In the genomic region with DNA sequence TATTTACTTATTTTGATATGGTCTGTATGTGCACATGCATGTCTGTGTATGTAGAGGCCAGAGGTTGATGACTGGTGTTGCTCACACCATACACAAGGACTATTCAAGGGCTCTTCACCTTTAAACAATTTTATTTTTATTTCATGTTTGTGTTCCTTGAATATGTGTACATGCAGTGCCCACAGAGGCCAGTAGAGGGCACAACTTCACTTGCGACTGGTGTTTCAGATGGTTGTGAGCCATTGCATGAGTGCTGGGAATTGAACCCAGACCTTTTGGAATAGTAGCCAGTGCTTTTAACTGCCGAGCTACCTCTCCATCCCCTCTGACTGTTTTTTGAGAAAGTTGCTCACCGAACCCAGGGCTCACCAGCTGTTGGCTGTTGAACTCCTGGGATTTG, we compare ENCODE assay signal across 14 mouse cellular contexts. TPM values are rescaled to one million over a fixed set of nuclear protein-coding genes. Genes with fewer than 3 reads are reported as not detected.
DNase-seq lines count a peak whose midpoint lies in the region; ATAC-seq and TF ChIP-seq lines count a peak whose summit lies in the region.
"Had no signal": no experiment of that assay in that cellular context is flagged by ENCODE, and none has a peak within 500 bp of the region (broad histone marks: within the 10 kb centered on the region; RNA-seq: fewer than 3 reads in every experiment).

No protein-coding gene starts in this region.

- no peak for DNase-seq in left cerebral cortex, adult 2 months (ENCODE audit: extremely low spot score in 1 of 2, low spot score in 2 of 2)
- DNase-seq in left cerebral cortex, postnatal 14 days (ENCODE audit: low spot score in 2 of 2): no peak
- peak; percentile 6 for DNase-seq in CH12.LX (ENCODE audit: extremely low read depth)
- peak; percentile 49 for DNase-seq in MEL (ENCODE audit: low read depth, low spot score)
- DNase-seq in liver, embryonic 14.5 days (ENCODE audit: low read depth in 3 of 3, low spot score in 3 of 3): no peak
- no peak for DNase-seq in adrenal gland, postnatal 10 days
- DNase-seq in adrenal gland, postnatal 25 days: no peak
- DNase-seq: kidney, postnatal 14 days; layer of hippocampus, postnatal 36 days had no signal

- intact Hi-C loops in left cerebral cortex, adult 2 months (cut with DNase I): no loop called here
- intact Hi-C loops in left cerebral cortex, postnatal 14 days (cut with DNase I): no loop called here

- TF ChIP-seq EP300 in CH12.LX (IDR thresholded peaks at IDR 0.05; ENCODE audit: low read length) (no peak), MEL (IDR thresholded peaks at IDR 0.05; ENCODE audit: low read depth in 1 of 2, low read length in 2 of 2) (no peak)
- TF ChIP-seq EP300 in liver, embryonic 14.5 days (IDR thresholded peaks at IDR 0.05; ENCODE audit: low read depth): no peak

- TF ChIP-seq CTCF in left cerebral cortex, adult 2 months (IDR thresholded peaks at IDR 0.05): peak; percentile 43
- TF ChIP-seq CTCF in CH12.LX (conservative IDR thresholded peaks at IDR 0.05 in 1 of 2, IDR thresholded peaks at IDR 0.05 in 1 of 2; ENCODE audit: low read depth in 2 of 2, low read length in 2 of 2): peak; percentile 26 to 39; a peak in 3 of 4 replicates
- peak; percentile 58 to 68 (median 58) for TF ChIP-seq CTCF in MEL (IDR thresholded peaks at IDR 0.05 in 2 of 3, conservative IDR thresholded peaks at IDR 0.05 in 1 of 3; ENCODE audit: control insufficient read depth in 1 of 3, insufficient read depth in 1 of 3, low read depth in 2 of 3, low read length in 3 of 3, poor library complexity in 1 of 3, severe bottlenecking in 1 of 3)
- TF ChIP-seq CTCF in liver, embryonic 14.5 days (IDR thresholded peaks at IDR 0.05; ENCODE audit: low read depth): peak; percentile 65

- no peaks in the 10 kb centered on the region for H3K79me2 ChIP-seq in CH12.LX (replicated peaks; ENCODE audit: control insufficient read depth, extremely low read depth, insufficient read depth, poor library complexity, severe bottlenecking)
- peaks cover 62% of the 10 kb centered on the region for H3K79me2 ChIP-seq in MEL (ENCODE audit: control insufficient read depth, insufficient read depth, low read length, poor library complexity)

- no peak for TF ChIP-seq POLR2A in CH12.LX (IDR thresholded peaks at IDR 0.05; ENCODE audit: low read depth, low read length)
- no peak for TF ChIP-seq POLR2A in MEL (IDR thresholded peaks at IDR 0.05; ENCODE audit: control insufficient read depth in 1 of 2, insufficient read depth in 1 of 2, low read depth in 1 of 2, low read length in 2 of 2, poor library complexity in 1 of 2)

- no peak for ATAC-seq in liver, embryonic 14.5 days (ENCODE audit: insufficient read depth)

- peaks cover 9 to 14% of the 10 kb centered on the region in 2 experiments for H3K4me1 ChIP-seq in CH12.LX (ENCODE audit: control insufficient read depth in 1 of 2, insufficient read depth in 2 of 2)
- peaks cover 26 to 41% of the 10 kb centered on the region in 2 experiments for H3K4me1 ChIP-seq in MEL (ENCODE audit: control insufficient read depth in 1 of 2, insufficient read depth in 2 of 2, low read length in 2 of 2)
- H3K4me1 ChIP-seq in liver, embryonic 14.5 days (replicated peaks; ENCODE audit: control insufficient read depth in 2 of 2, insufficient read depth in 2 of 2, low read length in 1 of 2): peaks cover 66% of the 10 kb centered on the region in 2 experiments

- dilution Hi-C loops in CH12.LX (cut with MboI; ENCODE audit: extremely low pct_ligation_motif_present, extremely low pct_unique_long_range_greater_than_20kb, low sequenced_read_pairs): no loop called here

- in situ Hi-C loops in CH12.LX (cut with MboI; ENCODE audit: low pct_ligation_motif_present, low pct_unique_long_range_greater_than_20kb, low sequenced_read_pairs): no loop called here

- H3K27ac ChIP-seq in left cerebral cortex, adult 2 months: no peak overlapping the region
- H3K27ac ChIP-seq in CH12.LX (ENCODE audit: insufficient read depth, low read depth) (no peak overlapping the region), MEL (ENCODE audit: control insufficient read depth, low read depth, low read length) (no peak overlapping the region)
- no peak overlapping the region for H3K27ac ChIP-seq in liver, embryonic 14.5 days
- H3K27ac ChIP-seq: heart, embryonic 13.5 days; hindbrain, embryonic 13.5 days; neural tube, embryonic 12.5 days had no signal

- H3K4me2 ChIP-seq in CH12.LX (ENCODE audit: insufficient read depth, low read depth, poor library complexity, severe bottlenecking): no peak overlapping the region
- H3K4me2 ChIP-seq in liver, embryonic 14.5 days (ENCODE audit: low read depth): no peak overlapping the region
- H3K4me2 ChIP-seq: heart, embryonic 13.5 days; hindbrain, embryonic 13.5 days; liver, embryonic 15.5 days; midbrain, embryonic 11.5 days; neural tube, embryonic 12.5 days had no signal

- WGBS in liver, embryonic 14.5 days (ENCODE audit: insufficient replicate concordance): 85% methylated on average over 3 of the region's 3 CpGs

- H3K9ac ChIP-seq in CH12.LX (ENCODE audit: insufficient read depth, low read depth) (no peak overlapping the region), MEL (ENCODE audit: control insufficient read depth, low read depth, low read length, poor library complexity, severe bottlenecking) (no peak overlapping the region)
- no peak overlapping the region for H3K9ac ChIP-seq in liver, embryonic 14.5 days (replicated peaks)
- H3K9ac ChIP-seq: heart, embryonic 13.5 days; hindbrain, embryonic 13.5 days; liver, embryonic 15.5 days; neural tube, embryonic 12.5 days had no signal

- H3K27me3 ChIP-seq in CH12.LX (replicated peaks) (no peaks in the 10 kb centered on the region), MEL (ENCODE audit: control insufficient read depth in 1 of 2, insufficient read depth in 2 of 2, low read length in 2 of 2) (no peaks in the 10 kb centered on the region)
- H3K27me3 ChIP-seq in liver, embryonic 14.5 days (ENCODE audit: control insufficient read depth, insufficient read depth, low read length): no peaks in the 10 kb centered on the region
- H3K27me3 ChIP-seq: heart, embryonic 13.5 days; hindbrain, embryonic 13.5 days; liver, embryonic 15.5 days; neural tube, embryonic 12.5 days had no signal

- H3K4me3 ChIP-seq in left cerebral cortex, adult 2 months: no peak overlapping the region
- no peak overlapping the region for H3K4me3 ChIP-seq in CH12.LX (replicated peaks in 1 of 3; ENCODE audit: low read depth in 2 of 3, low read length in 2 of 3, poor library complexity in 1 of 3)
- H3K4me3 ChIP-seq in MEL (ENCODE audit: control insufficient read depth in 1 of 2, insufficient read depth in 1 of 2, low read depth in 2 of 2, low read length in 2 of 2): no peak overlapping the region
- H3K4me3 ChIP-seq in liver, embryonic 14.5 days (ENCODE audit: insufficient read depth in 1 of 2, low read depth in 2 of 2, low read length in 2 of 2): no peak overlapping the region
- H3K4me3 ChIP-seq: heart, embryonic 13.5 days; hindbrain, embryonic 13.5 days; liver, embryonic 15.5 days; neural tube, embryonic 12.5 days had no signal

- TF ChIP-seq RAD21 in CH12.LX (IDR thresholded peaks at IDR 0.05; ENCODE audit: low read depth, low read length) (no peak; the same call in none of the 2 replicates), MEL (IDR thresholded peaks at IDR 0.05; ENCODE audit: low read depth, low read length) (peak; percentile 55)

- peaks cover 5% of the 10 kb centered on the region for H3K9me3 ChIP-seq in CH12.LX (replicated peaks; ENCODE audit: low read length)
- H3K9me3 ChIP-seq in MEL (replicated peaks; ENCODE audit: insufficient read depth, low read length): no peaks in the 10 kb centered on the region
- no peaks in the 10 kb centered on the region for H3K9me3 ChIP-seq in liver, embryonic 14.5 days (ENCODE audit: control insufficient read depth, low read length)
- H3K9me3 ChIP-seq: hindbrain, embryonic 13.5 days; liver, embryonic 15.5 days; neural tube, embryonic 12.5 days had no signal

- H3K36me3 ChIP-seq in CH12.LX (replicated peaks in 1 of 2; ENCODE audit: control insufficient read depth in 1 of 2, insufficient read depth in 1 of 2, low read length in 1 of 2): no peaks in the 10 kb centered on the region
- H3K36me3 ChIP-seq in MEL (ENCODE audit: control insufficient read depth in 1 of 2, insufficient read depth in 2 of 2, low read length in 2 of 2): peaks cover 0 to 30% of the 10 kb centered on the region in 2 experiments; a peak in 2 of 4 replicates
- peaks cover 3% of the 10 kb centered on the region for H3K36me3 ChIP-seq in liver, embryonic 14.5 days (replicated peaks; ENCODE audit: control insufficient read depth, insufficient read depth, low read depth)
- H3K36me3 ChIP-seq: hindbrain, embryonic 13.5 days; neural tube, embryonic 12.5 days had no signal

TF ChIP-seq in CH12.LX, 34 proteins besides CTCF, POLR2A, EP300 and RAD21:
- TF ChIP-seq SIN3A (IDR thresholded peaks at IDR 0.05; ENCODE audit: low read length): no peak
- TF ChIP-seq USF1 (IDR thresholded peaks at IDR 0.05; ENCODE audit: low read depth, low read length): no peak
- no peak for TF ChIP-seq ZKSCAN1 (IDR thresholded peaks at IDR 0.05; ENCODE audit: borderline replicate concordance, low read depth, low read length)
- no peak for TF ChIP-seq UBTF (IDR thresholded peaks at IDR 0.05; ENCODE audit: low read depth, low read length)
- TF ChIP-seq SMC3 (IDR thresholded peaks at IDR 0.05; ENCODE audit: low read depth, low read length): peak; percentile 5; the same call in 1 of the 2 replicates
- TF ChIP-seq RCOR1 (conservative IDR thresholded peaks at IDR 0.05; ENCODE audit: low read depth, low read length): no peak

TF ChIP-seq in MEL, 35 proteins besides CTCF, POLR2A, EP300 and RAD21:
- TF ChIP-seq SMC3 (IDR thresholded peaks at IDR 0.05; ENCODE audit: low read depth, low read length) (peak; percentile 41), RCOR1 (IDR thresholded peaks at IDR 0.05; ENCODE audit: low read depth, low read length) (no peak), ZKSCAN1 (IDR thresholded peaks at IDR 0.05; ENCODE audit: low read depth, low read length) (no peak), TAL1 (IDR thresholded peaks at IDR 0.05; ENCODE audit: low read length) (no peak), POLR2AphosphoS2 (IDR thresholded peaks at IDR 0.05; ENCODE audit: low read length) (no peak), USF1 (IDR thresholded peaks at IDR 0.05; ENCODE audit: low read depth, low read length) (no peak), ZMIZ1 (IDR thresholded peaks at IDR 0.05; ENCODE audit: low read depth, low read length) (no peak)

RNA-seq across cellular contexts. Expression of a gene that starts 8.0 kb away (rescaled TPM):
- total RNA-seq in left cerebral cortex, adult 2 months (2021): 10 to 100 TPM; 36.7 to 36.9 TPM
- total RNA-seq in left cerebral cortex, postnatal 14 days (2021): 10 to 100 TPM; 53.5 to 59.4 TPM
- total RNA-seq in CH12.LX (2012; rRNA removed) (3.3 and 3.4 TPM in 2 replicates), CH12.LX (2014; rRNA removed) (4.8 and 5.9 TPM in 2 replicates), MEL (2012; rRNA removed) (32.8 and 41.1 TPM in 2 replicates)
- polyA plus RNA-seq in CH12.LX (2012; ENCODE audit: insufficient read length, low read depth) (5.4 and 5.6 TPM in 2 replicates), MEL (2012; ENCODE audit: insufficient read depth in 1 of 2, insufficient read length in 2 of 2, low read depth in 1 of 2, low replicate concordance in 2 of 2, missing spikeins in 1 of 2) (10 to 100 TPM in 1 of 2 experiments, not detected in 1; 44.9 TPM)
- polyA plus RNA-seq in liver, embryonic 14.5 days (2012; rRNA removed): 20.7 and 24.1 TPM in 2 replicates
- polyA plus RNA-seq in liver, embryonic 14.5 days (2014; fragmentation: Nextera tagmentation; extraction: Ambion mirVana): 28.1 and 33.5 TPM in 2 replicates
- 100 to 1,000 TPM; 123 to 151 TPM for total RNA-seq in adrenal gland, postnatal 10 days (2021)
- 156 and 193 TPM in 2 replicates for total RNA-seq in adrenal gland, postnatal 25 days (2021)

Comparison
In these comparisons a context has a peak if more than half of its experiments do, and no peak if none do; other contexts are left out.
1. DNase-seq: peak in CH12.LX (single experiment) and MEL (single experiment); none in left cerebral cortex, adult 2 months (0 of 2), left cerebral cortex, postnatal 14 days (0 of 2), liver, embryonic 14.5 days (0 of 3), adrenal gland, postnatal 10 days (single experiment) and adrenal gland, postnatal 25 days (single experiment).
2. Peak in every context shown above with its lines, with median percentiles within 50 percentile points of each other: CTCF ChIP-seq.